Mouse (Mus musculus): Measurements from ENCODE around the gene Tmc4.

The Tmc4 gene

GRCm38 (mm10) chr7:3643412-3643811 is 33.9 kb downstream of the Tmc4 start:
- no peak for DNase-seq (ENCODE audit: low spot score in 2 of 2)

DNA sequence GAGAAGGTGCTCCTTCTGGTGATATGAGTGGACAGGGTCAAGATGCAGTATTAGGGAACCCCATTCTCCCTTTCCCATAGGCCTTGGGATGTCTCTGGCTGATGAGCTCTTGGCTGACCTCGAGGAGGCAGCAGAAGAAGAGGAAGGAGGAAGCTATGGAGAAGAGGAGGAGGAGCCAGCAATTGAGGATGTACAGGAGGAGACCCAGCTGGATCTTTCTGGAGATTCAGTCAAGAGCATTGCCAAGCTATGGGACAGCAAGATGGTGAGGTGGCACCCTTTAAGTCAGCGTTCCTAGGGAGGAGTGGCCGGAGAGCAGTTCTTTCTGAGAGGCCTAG is 46.9 kb downstream of the Tmc4 start:
- no peak for DNase-seq (ENCODE audit: low spot score in 2 of 2)

- peak; percentile 85 to 87 for DNase-seq (ENCODE audit: low spot score in 2 of 2)
Measured at GRCm38 (mm10) chr7:3629543-3630477, 47.5 kb downstream of the Tmc4 start, which contains the start of the genes Tfpt and Prpf31. Tfpt (minus strand) TSS chr7:3629929. Prpf31 (plus strand) TSS chr7:3629985.

DNA sequence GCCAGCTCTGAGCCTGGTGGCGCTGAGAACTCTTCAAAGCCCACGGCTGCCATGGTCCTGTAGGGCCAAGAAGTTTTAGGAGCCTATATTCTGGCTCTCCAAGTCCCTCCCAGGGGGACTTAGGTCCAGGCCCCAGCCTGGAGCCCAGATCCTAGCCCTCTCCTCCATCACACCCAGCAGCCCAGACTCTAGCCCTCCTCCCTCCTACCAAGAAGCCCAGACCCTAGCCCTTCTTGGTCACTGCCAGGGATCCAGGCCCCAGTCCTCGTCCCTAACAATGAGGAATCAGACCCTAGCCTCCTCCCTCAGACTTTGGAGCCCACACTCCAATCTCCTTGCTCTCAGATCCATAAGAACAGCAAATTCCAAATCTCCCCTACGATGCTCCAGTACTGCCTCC is 48.3 kb downstream of the Tmc4 start:
- DNase-seq (ENCODE audit: low spot score in 2 of 2) = no peak

- peak; percentile 85 to 86 for DNase-seq (ENCODE audit: low spot score in 2 of 2)
Measured at GRCm38 (mm10) chr7:3617242-3617995, 59.9 kb downstream of the Tmc4 start, which contains the start of gene Ndufa3. Ndufa3 (plus strand) TSS chr7:3617373.

- DNase-seq (ENCODE audit: low spot score in 2 of 2) = peak; percentile 23
Measured at GRCm38 (mm10) chr7:3616389-3617241, 60.7 kb downstream of the Tmc4 start.

GRCm38 (mm10) chr7:3616057-3616388 is 61.3 kb downstream of the Tmc4 start, which contains the start of gene Oscar:
Oscar (minus strand) TSS chr7:3616157.
- no peak for DNase-seq (ENCODE audit: low spot score in 2 of 2)

Data from thymus, postnatal 10 days (tissue).